Mouse (Mus musculus): ENCODE data around the gene Atp5g2. TPM values are rescaled to one million over a fixed set of nuclear protein-coding genes. Genes with fewer than 3 reads are reported as not detected.
A peak's percentile ranks its signal among the peaks of the same experiment; 100 is the strongest.

Atp5g2 gene
- 10 to 100 TPM; 21.1 to 79.9 (median 33.0) TPM for total RNA-seq (2022)

DNA sequence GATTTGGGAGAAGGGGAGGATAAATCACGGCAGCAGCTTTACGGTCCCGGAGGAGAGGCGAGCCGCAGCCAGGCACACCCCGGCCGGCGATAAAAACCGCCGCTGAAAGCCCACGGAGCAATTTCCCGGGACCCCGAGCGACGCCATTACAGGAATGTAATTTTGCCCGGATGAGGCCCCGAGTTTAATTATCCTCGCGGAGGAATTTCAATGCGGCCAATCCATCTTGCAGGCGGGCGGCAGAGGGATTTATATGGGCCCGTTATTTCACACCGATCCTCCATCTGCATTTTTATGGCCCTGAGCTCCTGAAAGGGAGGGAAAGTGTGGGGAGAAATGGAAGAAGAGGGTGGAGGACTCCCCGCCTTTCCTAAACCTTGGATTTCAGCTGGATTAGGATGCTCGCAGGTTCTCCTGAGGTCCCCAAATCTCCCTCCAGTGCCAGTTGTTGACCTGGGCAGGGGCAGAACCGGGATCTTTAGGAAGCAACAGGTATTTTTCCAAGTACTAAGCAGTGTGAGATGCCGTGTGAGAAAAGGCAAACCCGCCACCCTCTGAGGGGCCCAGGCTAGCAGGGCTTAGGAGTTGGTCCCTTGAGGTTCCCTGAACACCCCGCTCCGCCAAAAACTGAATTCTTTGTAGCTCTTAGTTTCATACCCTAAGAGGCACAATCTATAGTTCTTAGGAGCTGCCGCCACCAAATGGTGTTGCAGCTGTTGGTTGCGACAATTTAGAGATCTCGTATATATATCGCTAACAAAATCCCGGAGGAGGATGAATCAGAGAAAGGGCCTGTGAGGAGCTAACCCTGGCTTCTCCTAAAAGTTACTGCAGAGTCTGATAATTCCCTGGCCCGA, at the start of gene Atp5g2:
Gene Atp5g2, minus strand, starts transcription at position 138 of the 857 bp plus-strand sequence.
- DNase-seq (ENCODE audit: low spot score): peak; percentile 54

DNA sequence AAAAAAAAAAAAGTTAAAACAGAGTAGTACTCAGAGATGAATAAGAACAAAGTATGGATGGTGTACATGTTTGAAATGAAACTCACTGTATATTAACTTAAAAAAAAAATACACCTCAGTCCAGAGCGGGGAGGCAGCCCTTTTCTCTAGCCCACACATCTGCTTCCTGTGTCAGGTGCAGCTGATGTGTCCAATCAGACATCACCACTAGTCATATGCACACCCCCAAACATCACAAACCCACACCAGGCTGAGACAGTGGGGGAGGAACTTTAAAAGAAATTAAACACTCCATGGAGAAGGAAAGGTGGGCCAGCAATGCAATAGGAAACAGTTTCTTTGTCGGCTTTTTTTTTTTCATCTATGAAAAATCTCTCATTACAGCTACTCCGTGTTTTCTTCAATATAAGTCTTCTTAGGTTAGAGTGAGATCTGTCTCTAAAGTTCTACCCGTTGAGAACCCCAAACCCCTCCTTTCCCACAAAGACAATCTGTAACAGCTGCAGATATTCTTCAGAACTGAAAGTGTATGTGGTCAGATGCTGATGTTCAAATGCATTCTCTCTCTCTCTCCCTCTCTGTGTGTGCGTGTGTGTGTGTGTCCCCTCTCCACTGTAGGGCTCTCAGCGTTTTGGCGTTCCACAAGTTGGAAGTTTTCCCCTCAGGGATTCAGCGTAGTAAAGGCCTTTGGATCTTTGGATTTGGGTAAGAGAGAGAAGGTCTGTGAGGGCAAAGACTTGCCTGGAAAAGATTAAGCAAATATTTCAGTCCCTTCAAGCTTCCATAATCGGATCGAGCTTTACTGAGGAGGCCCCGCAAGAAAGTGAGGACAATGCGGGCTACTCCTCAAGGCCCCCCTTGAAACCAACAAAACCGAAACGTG, 49.1 kb upstream of the Atp5g2 start:
- DNase-seq (ENCODE audit: low spot score): no peak

DNA sequence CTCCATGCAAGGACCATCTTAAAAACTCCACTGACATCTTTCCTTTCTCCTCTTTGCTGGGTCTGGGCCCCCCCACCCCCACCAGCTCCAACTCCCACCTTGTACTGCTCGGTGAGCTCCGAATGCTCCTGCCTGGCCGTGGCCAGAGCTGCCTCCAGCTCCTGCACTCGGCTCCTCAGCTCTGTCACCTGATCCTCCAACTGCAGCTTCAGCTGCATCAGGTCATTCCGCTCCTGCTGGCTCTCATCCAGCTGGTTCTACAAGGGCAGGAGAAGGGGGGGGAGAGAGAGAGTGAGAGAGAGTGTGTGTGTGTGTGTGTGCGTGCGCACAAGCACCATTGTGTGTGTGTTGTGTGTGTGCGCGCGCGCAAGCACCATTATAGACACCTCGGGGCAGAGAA, 44.0 kb upstream of the Atp5g2 start:
- no peak for DNase-seq (ENCODE audit: low spot score)

DNA sequence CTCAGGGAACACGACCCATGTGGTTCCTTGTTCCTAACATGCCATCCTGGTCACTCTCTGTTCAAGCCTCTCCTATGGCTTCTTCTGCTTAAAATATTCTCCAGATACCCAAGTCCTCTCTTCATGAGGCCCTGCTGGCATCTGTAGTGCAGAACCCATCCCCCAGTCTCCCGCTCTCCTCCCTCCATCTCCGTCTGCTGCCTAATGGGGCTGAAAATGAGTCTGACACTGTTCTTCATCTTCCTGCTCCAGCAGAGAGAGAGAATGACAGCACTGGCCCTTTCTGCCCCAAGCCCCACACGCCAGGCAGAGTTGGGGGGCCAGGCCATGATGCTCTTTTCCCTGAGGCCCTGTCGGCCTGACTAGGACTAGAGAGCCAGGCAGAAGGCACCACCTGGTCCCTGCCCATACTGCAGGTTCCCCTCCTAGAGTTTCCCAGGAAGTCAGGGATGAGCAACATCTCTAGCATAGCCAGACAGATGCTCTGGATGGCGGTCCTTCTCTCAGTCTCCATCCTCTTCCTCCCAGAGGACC, 35.7 kb upstream of the Atp5g2 start:
- no peak for DNase-seq (ENCODE audit: low spot score)

DNA sequence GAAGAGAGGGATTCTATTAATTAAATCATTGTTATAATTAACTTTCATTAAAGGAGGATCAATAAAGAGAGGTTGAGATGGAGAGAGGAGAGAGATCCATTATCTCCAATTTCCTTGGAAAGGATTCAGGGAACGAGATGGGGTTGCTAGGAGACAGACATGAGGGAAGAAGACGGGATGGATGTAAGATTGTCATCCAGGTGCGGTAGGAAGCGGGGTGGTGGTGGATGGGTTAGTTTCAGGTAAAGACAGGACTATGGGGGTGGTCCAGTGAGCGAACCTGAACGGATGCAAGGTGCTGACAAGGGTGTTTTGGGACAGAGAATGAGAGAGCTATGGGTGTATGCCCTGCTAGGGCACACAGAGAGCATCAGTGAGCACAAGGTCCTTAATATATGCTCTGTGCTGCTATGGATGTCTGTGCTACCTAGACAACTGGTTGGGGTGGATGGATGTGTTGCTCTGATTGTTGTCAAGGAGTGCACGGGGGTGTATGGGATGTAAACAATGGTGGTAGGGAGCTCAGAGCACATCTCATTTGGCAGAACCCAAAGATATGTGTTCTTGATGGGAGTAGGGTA, 33.9 kb upstream of the Atp5g2 start:
- no peak for DNase-seq (ENCODE audit: low spot score)

DNA sequence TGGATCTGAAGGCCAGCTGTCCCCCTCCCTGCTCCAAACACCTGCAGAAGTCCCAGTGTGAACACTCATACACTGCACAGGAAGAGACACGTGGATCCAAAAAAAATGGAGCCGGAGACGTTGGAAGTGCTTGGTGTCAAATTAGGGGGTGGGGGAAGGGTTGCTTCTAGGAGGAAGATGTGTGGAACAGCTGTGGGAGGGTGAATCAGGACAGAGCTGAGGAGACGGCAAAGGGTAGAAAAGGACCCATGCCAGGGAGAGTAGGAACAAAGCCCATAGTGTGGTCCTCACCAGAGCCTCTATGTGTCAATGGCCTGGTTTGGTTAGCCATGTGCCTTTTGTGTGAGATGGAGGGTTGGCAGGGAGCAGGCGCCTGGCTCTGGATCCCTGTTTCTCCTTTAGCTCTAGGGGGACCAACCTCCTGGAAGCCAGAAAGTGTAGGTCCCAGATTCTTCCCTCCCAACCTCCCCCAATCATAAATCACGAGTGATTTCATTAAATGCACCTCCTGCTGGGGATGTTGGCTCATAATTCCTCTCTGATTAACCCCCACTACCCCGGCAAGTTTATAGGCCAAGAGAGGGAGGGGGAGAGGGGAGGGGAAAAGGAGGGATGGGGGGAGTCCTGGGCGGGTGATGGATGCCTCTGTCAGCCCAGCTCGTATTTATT, 33.2 kb upstream of the Atp5g2 start:
- no peak for DNase-seq (ENCODE audit: low spot score)

DNA sequence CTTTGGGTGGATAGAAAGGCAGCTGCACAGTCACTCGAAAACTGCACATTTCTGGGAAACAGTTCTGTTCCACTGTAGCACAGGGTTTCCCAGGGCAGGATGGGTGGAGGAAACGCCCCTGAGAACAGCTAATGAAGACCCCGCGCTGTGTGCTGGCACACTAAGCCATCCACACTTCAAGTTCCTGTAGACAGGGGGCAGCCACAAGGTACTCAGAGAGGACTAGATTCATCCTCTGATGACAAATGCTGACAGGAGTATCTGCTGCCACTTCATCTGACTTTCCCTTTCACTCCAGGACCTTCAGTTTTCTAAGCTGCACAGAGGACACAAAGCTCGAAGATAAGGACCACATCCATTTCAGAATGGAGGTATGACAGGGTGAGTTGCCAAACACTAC, 32.7 kb upstream of the Atp5g2 start:
- DNase-seq (ENCODE audit: low spot score): no peak

DNA sequence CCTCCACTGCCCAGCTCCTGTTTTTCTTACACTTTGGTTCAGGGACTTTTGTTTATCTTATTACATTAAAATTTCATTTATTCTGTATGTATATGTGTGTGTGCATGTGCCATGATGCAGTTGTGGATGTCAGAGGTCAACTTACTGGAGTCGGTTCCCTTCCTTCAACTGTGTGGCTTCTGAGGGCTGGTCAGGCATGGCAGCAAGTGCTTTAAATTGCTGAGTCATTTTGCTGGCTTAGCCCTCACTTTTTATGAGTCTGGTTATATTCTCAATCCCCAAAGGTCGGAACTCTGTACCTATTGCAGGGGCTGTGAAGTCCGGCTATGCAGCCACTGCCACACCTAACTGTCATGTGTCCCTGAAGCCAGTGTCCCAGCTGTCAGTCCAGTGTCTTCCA, 30.8 kb upstream of the Atp5g2 start:
- no peak for DNase-seq (ENCODE audit: low spot score)

DNA sequence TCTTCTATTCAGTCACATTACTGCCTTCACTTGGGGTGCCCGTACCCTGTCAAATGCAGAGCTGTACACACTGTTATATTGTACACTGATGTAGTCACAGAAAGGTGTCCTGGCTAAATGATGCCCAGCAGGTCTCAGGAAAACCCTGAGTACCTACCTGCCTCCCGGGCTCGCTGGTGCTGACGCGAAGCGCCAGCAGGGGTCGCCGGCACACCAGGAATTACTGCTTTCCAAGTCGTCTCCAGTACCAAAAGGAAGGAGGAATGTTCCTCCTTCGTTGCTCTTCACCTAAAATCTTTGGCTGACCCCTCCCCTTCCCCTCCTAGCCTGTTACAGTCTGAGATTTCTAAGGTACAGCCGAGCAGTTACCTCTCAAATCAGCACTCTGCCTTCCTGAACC, 26.0 kb upstream of the Atp5g2 start:
- DNase-seq (ENCODE audit: low spot score): peak; percentile 62

DNA sequence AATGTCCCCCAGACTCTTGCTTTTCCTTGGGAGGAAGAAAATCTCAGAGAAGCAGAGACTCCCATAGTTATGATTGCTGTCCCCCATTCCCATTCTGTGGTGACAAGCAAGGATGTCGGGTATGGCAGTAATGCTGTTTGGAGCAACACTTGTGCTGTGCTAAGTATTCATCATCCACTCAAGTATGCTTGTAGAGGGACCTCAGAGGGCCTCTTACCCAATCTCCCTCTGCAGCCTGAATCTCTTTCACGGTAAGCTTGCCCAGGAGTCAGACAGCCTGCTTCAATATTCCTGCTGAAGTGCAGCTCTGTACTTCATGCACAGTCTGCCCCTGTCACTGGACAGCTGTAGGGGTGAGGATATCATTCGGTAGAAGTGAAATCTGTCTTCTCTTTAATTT, 24.7 kb upstream of the Atp5g2 start:
- no peak for DNase-seq (ENCODE audit: low spot score)

DNA sequence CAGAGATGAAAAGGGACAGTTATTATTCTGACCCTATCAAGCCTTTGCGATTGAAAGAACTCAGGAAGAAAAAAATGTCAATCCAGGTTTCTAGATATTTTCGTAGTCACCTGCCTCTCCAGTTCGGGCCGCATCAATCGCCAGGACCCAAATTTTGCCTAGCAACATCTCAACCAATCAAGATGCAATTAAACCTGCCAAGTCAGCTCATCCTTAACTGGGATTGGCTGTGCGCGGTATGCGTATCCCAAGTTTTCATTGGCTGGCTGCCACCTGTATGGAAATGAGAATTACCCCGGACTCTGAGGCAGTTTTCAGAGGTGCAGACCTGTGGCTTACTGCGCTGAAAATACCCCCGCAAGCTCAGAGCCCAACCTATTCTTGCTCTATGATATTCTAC, 21.4 kb upstream of the Atp5g2 start:
- DNase-seq (ENCODE audit: low spot score): peak; percentile 44

DNA sequence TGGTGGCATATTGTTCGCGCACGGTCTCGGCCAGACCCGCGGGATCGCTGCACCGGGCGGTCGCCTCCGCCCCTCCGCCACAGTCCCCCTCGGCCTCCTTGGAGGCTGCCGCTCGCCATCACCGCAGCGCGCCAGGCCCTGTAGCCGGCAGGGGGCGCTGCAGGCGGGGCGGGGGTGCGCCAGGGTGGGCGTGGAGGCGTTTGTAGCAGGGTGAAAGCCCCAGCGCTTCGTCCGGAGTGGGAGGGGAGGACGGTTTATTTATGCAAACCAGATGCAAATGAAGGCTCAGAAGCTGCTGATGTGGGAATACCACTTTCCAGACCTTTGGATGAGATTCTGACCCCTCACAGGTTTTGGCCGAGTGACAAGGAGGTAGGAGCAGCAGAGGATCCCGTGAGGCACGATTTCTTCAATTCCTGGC, 20.8 kb upstream of the Atp5g2 start:
- DNase-seq (ENCODE audit: low spot score): peak; percentile 22

DNA sequence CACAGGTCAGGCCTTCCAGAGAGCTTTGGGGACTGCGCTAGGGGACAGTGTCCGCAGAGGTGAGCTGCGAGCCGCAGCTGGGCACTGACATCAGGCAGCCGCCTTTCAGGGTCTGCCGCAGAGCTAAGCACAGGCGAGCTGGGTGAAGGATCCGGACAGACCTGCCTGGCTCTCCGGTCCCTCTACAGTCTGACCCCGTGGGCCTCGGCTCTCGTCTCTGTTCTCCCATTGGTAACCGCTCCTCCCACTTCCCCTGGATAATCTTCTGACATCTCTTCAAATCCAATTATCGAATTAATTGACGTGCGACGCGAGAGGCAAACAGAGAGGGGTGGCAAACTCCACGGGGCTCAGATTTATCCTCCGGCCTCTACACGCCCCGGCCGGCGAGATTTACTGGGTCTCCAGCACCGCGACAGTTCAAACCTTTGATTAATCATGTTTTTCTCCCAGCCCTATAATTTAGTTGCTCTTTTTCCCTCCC, 20.2 kb upstream of the Atp5g2 start:
- DNase-seq (ENCODE audit: low spot score): no peak

DNA sequence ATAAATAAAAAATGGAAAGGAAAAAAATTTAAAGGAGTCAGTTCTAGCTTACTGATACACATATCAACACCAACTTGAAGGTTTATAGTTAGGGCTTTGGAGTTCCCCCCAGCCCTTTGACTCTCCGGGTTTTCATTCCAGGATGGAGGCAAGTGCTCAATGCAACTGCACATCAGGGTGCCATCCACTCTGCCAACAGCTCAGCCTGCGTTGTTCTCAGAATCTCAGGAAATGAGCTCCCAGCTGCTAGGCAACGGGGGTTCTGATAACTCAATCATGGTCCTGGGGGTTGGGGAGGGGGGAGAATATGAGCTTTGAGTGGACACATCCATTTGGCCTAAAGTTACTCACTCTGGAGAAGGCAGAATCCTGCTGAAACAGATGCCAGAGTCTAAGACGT, 13.6 kb upstream of the Atp5g2 start:
- no peak for DNase-seq (ENCODE audit: low spot score)

DNA sequence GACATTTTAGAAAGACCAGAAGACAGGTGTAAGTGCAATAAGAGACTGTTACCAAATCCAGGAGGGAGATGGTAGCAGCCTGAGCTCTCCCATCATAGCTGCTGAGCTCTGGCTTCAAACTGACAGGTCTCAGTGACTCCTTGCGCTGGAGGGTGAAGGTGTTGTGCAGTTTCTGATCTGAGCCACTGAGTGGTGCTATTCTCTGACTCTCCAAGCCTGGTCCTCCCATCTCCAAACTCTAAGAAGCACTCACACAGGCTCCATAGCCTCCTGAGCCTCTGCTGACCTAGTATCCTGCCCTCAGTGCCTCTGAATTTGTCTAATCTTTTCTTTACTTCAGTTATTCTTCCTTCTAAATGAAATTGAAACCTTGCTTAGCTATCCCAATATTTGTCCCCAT, 11.5 kb upstream of the Atp5g2 start:
- DNase-seq (ENCODE audit: low spot score): no peak

DNA sequence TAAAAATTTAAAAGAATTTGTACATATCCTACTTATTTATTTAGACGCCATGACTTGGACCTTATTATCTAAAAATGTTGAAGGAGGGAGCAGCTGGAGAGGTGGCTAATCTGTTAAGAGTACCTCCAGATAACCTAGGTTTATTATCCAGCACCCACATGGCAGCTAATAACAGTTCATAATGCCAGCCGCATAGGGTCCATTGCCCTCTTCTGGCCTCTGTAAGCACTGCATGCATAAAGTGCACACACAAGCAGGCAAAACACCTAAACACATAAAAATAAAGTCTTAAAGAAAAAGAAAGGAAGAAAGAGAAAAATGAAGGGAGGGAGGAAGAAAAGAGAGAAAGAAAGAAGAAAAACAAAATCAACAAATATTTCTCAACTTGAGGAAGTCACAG, 4.2 kb upstream of the Atp5g2 start:
- DNase-seq (ENCODE audit: low spot score): no peak

DNA sequence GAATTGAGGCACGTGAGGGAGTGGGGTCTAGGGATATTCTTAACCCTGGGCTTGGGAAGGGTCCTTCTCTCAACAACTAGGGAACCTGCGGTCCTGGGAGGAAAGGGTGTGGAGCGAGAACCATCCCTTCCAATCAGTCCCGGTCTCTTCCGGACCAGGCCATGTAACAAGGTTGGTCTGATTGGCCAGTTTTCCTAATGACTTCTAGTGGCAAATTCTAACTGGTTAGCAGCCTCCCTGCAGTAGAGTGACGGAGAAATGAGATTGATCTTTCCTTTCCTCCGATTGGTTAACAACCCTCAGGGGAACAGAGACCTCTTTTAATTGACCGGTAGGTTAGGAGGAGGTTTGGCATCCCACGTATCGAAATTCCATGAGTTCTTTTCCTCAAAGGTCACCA, 1.4 kb upstream of the Atp5g2 start:
- peak; percentile 86 for DNase-seq (ENCODE audit: low spot score)

DNA sequence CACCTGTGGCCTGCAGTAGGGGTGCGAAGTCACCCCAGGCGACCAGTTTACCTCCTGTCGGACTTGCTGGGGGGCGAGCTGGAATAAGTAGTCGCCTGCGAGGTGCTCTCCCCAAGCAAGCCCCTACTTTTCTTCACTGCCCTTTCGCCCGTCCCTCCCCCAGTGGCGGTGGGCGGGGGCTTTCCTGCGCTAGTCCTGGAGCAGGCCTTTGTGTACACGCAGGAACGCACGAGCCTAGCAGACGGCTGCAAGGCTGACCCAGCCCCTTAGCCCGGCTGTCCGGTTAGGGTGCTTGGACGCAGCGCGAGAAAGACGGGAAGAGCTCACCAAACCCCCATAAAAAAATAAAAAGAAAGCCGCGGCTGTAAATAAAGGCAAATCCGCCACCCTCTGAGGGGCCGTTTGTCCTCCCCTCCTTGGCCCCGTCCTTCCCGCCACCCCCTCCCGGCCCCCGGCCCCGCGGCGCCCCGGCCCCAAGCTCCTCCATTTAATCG, 384 bp downstream of the Atp5g2 start:
- DNase-seq (ENCODE audit: low spot score): peak; percentile 87

DNA sequence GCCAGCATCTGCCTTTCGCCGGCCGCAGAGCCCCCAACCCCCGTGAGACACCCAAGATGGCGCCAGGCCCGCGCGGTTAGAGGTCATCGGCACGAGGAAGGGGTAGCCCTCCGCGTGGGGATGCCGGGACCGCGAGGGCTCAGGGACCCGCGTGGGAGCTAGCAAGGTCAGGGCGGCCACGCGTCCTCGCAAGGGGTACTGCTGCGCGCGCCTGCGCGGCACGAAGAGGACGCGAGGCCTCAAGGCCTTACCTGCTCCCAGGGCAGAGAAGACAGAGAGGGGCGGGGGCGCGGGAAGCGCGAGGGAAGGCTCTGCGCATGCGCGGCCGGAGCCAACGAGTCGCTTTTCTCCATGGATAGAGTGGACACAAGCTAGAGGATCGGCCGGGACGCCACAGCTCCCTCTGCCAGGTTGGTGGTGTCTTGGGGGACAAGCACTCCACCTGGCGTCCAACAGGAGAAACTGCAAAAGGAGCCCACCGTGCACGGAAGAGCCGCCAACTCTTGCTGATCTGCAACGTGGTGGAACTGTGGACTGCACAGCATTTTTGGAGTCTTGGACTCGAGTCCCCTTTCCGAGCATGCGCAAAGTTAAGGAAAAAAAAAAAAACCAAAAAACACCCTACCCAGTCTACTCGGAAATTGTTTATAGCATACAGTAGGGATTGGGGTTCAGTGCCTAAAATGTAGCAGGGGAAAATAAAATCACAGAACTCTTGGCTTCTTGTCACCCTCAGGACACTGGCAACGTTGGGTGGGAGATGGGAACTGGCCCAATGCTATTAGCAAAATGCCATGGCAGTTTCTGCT, 1.2 kb downstream of the Atp5g2 start:
- DNase-seq (ENCODE audit: low spot score): peak; percentile 94

DNA sequence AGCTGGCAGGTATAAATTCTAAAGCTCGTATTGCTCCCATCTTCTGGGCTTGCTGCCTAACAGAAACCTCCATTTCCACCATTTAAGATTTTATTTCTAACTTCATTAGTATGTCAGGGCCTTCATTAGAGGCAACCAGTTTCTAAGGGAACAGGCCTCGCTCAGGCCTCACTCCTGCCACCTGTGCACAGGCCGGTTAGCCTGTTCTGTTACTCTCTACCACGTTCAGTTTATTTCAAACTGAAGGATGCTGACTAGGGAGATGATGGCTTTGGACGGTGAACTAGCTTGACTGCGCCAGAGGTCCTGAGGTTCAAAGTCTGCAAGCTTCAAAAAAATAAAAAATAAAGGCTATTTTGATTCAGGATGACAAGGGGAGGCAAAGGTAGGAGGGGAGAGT, 1.9 kb downstream of the Atp5g2 start:
- DNase-seq (ENCODE audit: low spot score): no peak
